Mouse (Mus musculus) midbrain, embryonic 11.5 days (tissue): ENCODE results near the gene Shf. TPM values are rescaled to one million over a fixed set of nuclear protein-coding genes. Genes with fewer than 3 reads are reported as not detected.

Experiments
- ATAC-seq: fragments of 200-750 bp; cut with Nextera tagmentation; 2 replicates; pipeline ENCODE4 v1.8.0; 2017; ENCODE audit warnings: moderate TSS enrichment, moderate library complexity; ENCODE audit not compliant: low FRiP score
- DNase-seq: peaks from one replicate; pipeline ENCODE4 v3.0.0; 2015; ENCODE audit warnings: low spot score; ENCODE audit errors: missing footprints
- H3K27ac ChIP-seq: fragments of 300-500 bp; sonication (generic); 2 replicates; pipeline ENCODE4 v1.5.1; 2014; ENCODE audit warnings: low read depth, low read length
- H3K27me3 ChIP-seq: fragments of 300-500 bp; sonication (generic); 2 replicates; pipeline ENCODE4 v1.6.1; 2014; ENCODE audit warnings: mild to moderate bottlenecking, low read length, moderate library complexity, mixed read lengths; ENCODE audit not compliant: control insufficient read depth, insufficient read depth
- H3K36me3 ChIP-seq: fragments of 300-500 bp; sonication (generic); 2 replicates; pipeline ENCODE4 v1.6.1; 2014; ENCODE audit warnings: mild to moderate bottlenecking, low read length, moderate library complexity, mixed read lengths; ENCODE audit not compliant: control insufficient read depth, insufficient read depth
- H3K4me1 ChIP-seq: fragments of 300-500 bp; sonication (generic); 2 replicates; pipeline ENCODE4 v1.6.1; 2014; ENCODE audit warnings: low read length; ENCODE audit not compliant: control insufficient read depth, insufficient read depth
- H3K4me2 ChIP-seq: fragments of 300-500 bp; sonication (generic); 2 replicates; pipeline ENCODE4 v1.6.1; 2014; ENCODE audit warnings: mild to moderate bottlenecking, moderate library complexity
- H3K4me3 ChIP-seq: fragments of 300-500 bp; sonication (generic); 2 replicates; pipeline ENCODE4 v1.5.1; 2014; ENCODE audit warnings: low read depth, low read length
- H3K9ac ChIP-seq: fragments of 300-500 bp; sonication (generic); 2 replicates; pipeline ENCODE4 v1.6.1; 2014; ENCODE audit warnings: low read length
- H3K9me3 ChIP-seq: fragments of 300-500 bp; sonication (generic); 2 replicates; pipeline ENCODE4 v1.6.1; 2016; ENCODE audit warnings: low read length; ENCODE audit not compliant: control insufficient read depth
- WGBS: fragments of 180-500 bp; shearing (Covaris S2); extraction: QIAGEN DNeasy Blood & Tissue Kit; methylation state at CpG from one replicate; pipeline ENCODE4 v1.1.7; 2014; 5-methylcytosine and 5-hydroxymethylcytosine counted together
- polyA plus RNA-seq: library from polyadenylated mRNA; unstranded; fragments of >200 nt; fragmentation: Nextera tagmentation; extraction: Ambion mirVana; gene quantifications from 2 replicates; pipeline ENCODE4 v1.2.1, GENCODE M21; 2014

The Shf gene
- polyA plus RNA-seq, 1 experiment from 2014 or later: 9.2 TPM

DNA sequence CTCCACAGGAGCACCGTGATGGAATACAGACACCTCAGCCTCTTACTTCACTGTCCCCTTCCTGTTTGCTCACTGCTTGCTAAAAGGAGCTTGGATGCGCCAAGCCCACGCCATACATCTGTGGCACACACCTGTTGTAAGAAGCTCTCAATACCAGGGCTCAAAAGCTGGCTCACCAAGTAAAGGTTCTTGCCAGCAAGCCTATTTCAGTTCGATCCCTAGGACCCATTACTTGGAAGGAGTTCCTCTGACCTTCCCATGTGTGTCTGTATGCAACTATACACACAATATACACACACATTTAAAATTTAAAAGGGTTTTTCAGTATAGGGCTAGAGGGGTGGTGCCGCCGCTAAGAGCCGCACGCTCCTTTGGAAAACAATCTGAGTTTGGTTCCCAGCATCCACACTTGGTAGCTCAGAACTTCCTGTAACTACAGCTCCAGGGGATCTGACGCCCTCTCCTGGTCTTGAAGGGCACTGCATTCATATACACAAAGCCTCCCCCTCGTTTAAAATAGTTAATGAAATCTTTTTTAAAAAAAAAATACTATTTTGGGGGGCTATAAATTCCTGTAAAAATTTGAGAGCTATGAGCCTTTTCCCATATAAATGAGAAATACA lies 3.6 kb downstream of the Shf start:
- no peaks in the 10 kb centered on the region for H3K36me3 ChIP-seq
- no peaks in the 10 kb centered on the region for H3K9me3 ChIP-seq
- no peak for ATAC-seq
- H3K9ac ChIP-seq: no peak overlapping the region
- no peak overlapping the region for H3K4me3 ChIP-seq
- H3K27ac ChIP-seq: no peak overlapping the region
- no peak for DNase-seq
- H3K4me1 ChIP-seq: peaks cover 15% of the 10 kb centered on the region
- peaks cover 3% of the 10 kb centered on the region; the same call in 1 of the 2 replicates for H3K27me3 ChIP-seq
- 84% methylated on average over 10 of the region's 10 CpGs for WGBS
- H3K4me2 ChIP-seq: no peak overlapping the region

DNA sequence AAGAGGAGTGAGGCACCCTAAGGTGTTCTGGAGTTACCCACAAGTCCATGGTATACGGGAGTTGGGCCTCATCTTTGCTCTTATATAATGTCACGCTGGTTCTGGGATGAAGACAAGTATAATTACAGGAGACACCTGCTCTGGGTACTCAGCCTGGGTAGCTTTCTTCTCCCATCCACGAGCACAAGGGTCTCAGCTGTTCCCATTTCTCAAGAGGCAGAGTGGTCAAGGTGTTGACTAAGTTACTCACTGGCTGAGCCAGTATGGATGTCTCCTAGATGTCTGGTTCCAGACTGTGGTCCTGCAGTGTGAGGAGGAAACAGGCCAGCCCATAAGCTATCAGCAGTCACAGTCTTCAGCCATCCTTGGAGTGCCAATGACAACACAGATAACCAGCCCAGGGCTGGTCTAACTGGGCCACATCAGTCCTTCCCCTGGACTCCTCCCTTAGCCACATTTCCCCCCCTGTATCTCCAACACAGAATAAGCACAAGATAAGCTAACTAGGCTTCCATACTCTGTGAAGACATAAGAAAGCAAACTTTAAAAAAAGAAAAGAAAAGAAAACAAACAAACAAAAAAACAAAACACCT lies 4.5 kb downstream of the Shf start:
- WGBS: 90% methylated on average over 3 of the region's 3 CpGs

DNA sequence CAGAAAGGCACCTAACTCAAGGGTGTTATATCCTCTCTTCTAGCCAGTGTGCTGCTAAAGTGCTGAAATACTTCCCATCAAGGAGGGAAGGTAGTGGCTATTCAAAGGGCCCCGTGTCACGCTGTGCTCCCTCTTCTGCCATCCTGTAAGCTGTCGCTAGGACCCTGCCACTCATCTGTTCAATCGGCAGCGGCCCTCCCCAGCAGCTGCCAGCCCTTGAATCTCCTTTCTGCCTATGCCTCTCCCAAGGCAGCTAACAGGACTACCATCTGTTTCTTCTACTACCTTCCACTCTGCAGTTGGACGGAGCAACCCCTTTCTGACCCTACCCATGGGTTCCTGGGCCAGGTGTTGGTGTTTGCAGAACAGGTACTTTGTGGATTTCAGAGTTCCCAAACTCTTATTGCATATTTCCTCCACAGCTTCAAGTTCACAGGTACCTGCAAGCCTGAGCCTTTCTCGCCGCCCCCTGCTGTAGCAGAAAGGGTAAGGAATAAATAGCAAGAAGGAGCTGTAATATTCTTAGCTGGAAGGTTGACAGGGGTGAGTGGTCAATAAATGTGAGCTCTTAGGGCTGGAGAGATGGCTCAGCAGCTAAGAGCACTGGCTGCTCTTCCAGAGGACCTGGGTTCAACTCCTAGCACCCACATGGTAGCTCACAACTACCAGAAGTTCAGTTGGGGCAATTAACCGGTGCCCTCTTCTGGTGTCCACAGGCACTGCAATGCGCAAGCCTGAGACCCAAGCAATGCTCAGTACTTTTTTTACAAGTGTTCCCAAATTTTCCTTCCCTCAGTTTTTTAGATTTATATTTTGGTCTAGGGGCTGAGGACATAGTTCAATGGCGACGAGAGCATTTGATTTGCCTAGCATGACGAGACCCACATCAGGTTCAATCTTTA lies 6.1 kb downstream of the Shf start:
- H3K9me3 ChIP-seq: no peaks in the 10 kb centered on the region
- no peak overlapping the region for H3K4me3 ChIP-seq
- DNase-seq: no peak
- H3K27me3 ChIP-seq: no peaks in the 10 kb centered on the region
- 91% methylated on average over 13 of the region's 13 CpGs for WGBS
- ATAC-seq: no peak
- no peak overlapping the region for H3K4me2 ChIP-seq
- no peaks in the 10 kb centered on the region for H3K36me3 ChIP-seq
- H3K4me1 ChIP-seq: peaks cover 12% of the 10 kb centered on the region
- no peak overlapping the region for H3K27ac ChIP-seq
- H3K9ac ChIP-seq: no peak overlapping the region

More for the DNA sequence above, 4.5 kb downstream of the Shf start:
- Histone ChIP-seq H3K4me2 (no peak overlapping the region), H3K4me3 (no peak overlapping the region), H3K36me3 (no peaks in the 10 kb centered on the region), H3K9ac (no peak overlapping the region), H3K4me1 (peaks cover 13% of the 10 kb centered on the region), H3K27ac (no peak overlapping the region), H3K9me3 (no peaks in the 10 kb centered on the region), H3K27me3 (no peaks in the 10 kb centered on the region)
- no peak for DNase-seq
- ATAC-seq: no peak

DNA sequence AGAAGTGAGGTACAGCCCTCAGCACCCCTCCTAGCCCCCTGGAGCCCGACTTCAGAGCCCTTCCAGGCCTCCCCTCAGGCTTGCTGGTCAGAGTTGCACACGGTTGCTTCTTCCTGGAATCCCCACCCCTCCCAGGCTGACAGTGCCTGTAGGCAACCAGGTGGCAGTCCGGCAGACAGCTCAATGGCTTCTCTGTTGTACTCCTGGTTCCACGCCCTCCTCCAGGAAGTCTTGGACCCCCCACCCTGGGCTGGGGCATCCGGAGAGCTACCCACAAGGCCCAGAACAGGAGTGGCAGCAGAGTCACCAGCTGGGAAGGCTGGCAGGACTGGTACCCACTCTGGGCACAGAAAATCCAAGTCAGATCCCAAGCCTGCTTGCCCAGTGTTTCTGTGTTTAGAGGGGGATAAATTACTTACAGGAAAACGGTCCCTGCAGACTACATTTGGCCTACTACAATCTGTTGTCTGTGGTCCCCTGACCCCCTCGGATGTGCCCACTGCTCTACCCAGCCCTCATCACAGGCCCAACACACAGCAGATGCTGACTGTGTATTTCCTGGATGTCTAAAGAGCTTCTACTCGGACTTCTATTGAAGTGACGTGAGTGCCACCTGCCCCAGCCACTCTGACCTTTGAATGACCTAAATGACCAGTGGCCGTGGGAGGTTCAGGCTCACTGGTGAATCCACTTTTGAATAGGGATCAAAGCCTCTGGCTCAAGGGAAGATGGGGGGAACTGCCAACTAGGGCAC lies 6.9 kb downstream of the Shf start:
- Histone ChIP-seq H3K4me2 (no peak overlapping the region), H3K27ac (no peak overlapping the region), H3K9ac (no peak overlapping the region), H3K4me3 (no peak overlapping the region), H3K36me3 (peaks cover 3% of the 10 kb centered on the region; the same call in 1 of the 2 replicates), H3K27me3 (no peaks in the 10 kb centered on the region), H3K4me1 (peaks cover 12% of the 10 kb centered on the region), H3K9me3 (no peaks in the 10 kb centered on the region)
- ATAC-seq (no peak), DNase-seq (no peak)
- WGBS: 70% methylated on average over 10 of the region's 10 CpGs

DNA sequence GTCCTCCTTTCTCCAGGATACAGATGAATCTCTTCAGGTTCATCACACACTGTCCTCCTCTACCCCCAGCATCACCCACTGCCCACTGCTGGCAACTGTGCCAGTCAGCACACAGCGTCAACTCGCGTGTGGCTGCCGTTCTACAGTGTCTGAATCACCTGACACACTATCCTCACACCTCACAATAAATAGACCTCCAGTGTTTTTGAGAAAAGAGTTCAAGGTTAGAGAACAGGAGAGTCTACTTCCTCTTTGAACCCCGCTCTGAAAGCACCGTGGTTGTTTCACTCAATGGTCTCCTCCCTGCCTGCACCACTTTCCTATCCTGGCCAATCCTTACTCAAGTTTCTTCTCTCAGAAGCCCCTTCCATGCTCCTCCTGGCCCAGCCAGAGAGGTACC lies 7.8 kb downstream of the Shf start:
- no peak for ATAC-seq
- Histone ChIP-seq H3K36me3 (peaks cover 6% of the 10 kb centered on the region; the same call in 1 of the 2 replicates), H3K4me1 (peaks cover 5% of the 10 kb centered on the region)

DNA sequence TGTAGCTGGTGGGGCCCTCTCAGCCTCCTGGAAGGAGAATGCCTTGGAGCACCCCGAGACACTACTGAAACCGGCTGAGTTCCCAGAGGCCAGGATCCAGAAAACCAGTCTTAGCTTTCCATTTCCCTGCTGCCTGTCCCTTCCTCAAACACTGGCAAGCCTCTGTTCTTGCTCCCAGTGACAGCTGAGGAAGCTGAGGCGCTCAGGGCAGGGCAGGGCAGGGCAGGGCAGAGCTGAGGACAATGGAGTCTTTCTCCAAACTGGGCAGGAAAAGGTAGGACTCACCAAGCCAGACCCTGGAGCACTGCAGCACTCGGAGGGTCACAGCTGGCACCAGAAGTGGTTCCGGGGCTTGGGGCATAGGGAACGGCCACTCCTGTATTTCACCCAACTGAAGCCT lies 8.7 kb downstream of the Shf start:
- no peaks in the 10 kb centered on the region for H3K4me1 ChIP-seq
- H3K9me3 ChIP-seq: no peaks in the 10 kb centered on the region
- WGBS: 89% methylated on average over 6 of the region's 6 CpGs
- H3K4me3 ChIP-seq: no peak overlapping the region
- no peak overlapping the region for H3K4me2 ChIP-seq
- no peak for DNase-seq
- no peak overlapping the region for H3K9ac ChIP-seq
- ATAC-seq: no peak
- no peaks in the 10 kb centered on the region for H3K27me3 ChIP-seq
- H3K27ac ChIP-seq: no peak overlapping the region
- peaks cover 6% of the 10 kb centered on the region; the same call in 1 of the 2 replicates for H3K36me3 ChIP-seq

More for the DNA sequence above, 7.8 kb downstream of the Shf start:
- H3K4me3 ChIP-seq: no peak overlapping the region
- no peak for DNase-seq
- no peak overlapping the region for H3K9ac ChIP-seq
- H3K9me3 ChIP-seq: no peaks in the 10 kb centered on the region
- no peak overlapping the region for H3K4me2 ChIP-seq
- no peaks in the 10 kb centered on the region for H3K27me3 ChIP-seq
- H3K27ac ChIP-seq: no peak overlapping the region
- 95% methylated on average over 6 of the region's 6 CpGs for WGBS

DNA sequence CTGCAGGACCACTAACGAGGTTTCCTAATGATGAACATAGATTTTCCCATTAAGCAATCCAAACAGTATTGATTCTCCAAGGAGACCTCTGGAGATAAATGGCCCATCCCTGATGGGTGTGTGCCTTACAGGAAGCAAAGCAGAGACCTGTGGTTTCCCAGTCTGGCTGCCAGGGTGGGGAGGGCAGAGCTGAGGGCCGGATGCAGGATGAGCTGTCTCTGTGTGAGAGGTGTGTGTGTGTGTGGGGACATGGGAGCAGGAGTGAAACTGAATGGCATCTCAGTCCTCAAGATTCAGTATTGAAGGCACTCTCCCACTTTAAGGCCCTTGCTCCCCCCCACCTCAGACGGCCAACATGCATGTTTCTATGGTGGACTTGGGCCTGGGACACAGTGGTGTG lies 12.8 kb downstream of the Shf start:
- 79% methylated on average over 3 of the region's 3 CpGs for WGBS
- H3K4me2 ChIP-seq: no peak overlapping the region
- no peak overlapping the region for H3K9ac ChIP-seq
- no peak overlapping the region for H3K27ac ChIP-seq
- no peak for ATAC-seq
- no peak overlapping the region for H3K4me3 ChIP-seq
- peaks cover 8% of the 10 kb centered on the region; the same call in 1 of the 2 replicates for H3K4me1 ChIP-seq
- no peaks in the 10 kb centered on the region for H3K27me3 ChIP-seq
- DNase-seq: no peak
- no peaks in the 10 kb centered on the region for H3K9me3 ChIP-seq
- peaks cover 6% of the 10 kb centered on the region; the same call in 1 of the 2 replicates for H3K36me3 ChIP-seq

DNA sequence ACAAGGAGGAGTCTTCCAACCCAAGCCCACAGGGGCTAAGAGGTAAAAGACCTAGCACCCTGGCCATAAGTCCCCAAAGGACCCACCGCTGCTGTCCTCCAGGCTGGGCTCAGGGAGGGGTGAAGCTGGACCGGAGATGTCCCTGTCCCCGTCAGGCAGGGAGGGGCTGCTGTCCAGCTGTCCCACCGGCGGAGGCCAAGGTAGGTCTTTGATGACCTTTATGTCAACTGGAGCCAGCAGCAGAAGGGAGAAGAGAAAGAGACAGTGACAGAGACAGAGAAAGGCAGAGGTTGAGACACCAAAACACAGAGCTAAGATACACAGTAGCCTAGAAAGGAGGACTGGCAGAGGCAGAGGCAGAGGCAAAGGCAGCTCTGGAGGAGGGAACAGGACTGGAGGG lies 13.6 kb downstream of the Shf start:
- H3K27ac ChIP-seq: no peak overlapping the region
- no peak overlapping the region for H3K9ac ChIP-seq
- no peaks in the 10 kb centered on the region for H3K9me3 ChIP-seq
- no peaks in the 10 kb centered on the region for H3K27me3 ChIP-seq
- H3K4me2 ChIP-seq: no peak overlapping the region
- WGBS: 87% methylated on average over 5 of the region's 5 CpGs
- ATAC-seq (no peak), DNase-seq (no peak)
- H3K4me3 ChIP-seq: no peak overlapping the region
- peaks cover 8% of the 10 kb centered on the region; the same call in 1 of the 2 replicates for H3K4me1 ChIP-seq
- H3K36me3 ChIP-seq: peaks cover 6% of the 10 kb centered on the region; the same call in 1 of the 2 replicates
